24 mouse cellular contexts compared by ENCODE assay signal in genomic region chr13:99057696-99058095, GRCm38 (mm10).
A peak's percentile ranks its signal among the peaks of the same experiment; 100 is the strongest.
DNase-seq lines count a peak whose midpoint lies in the region; ATAC-seq and TF ChIP-seq lines count a peak whose summit lies in the region.
"Had no signal": no experiment of that assay in that cellular context is flagged by ENCODE, and none has a peak within 500 bp of the region (broad histone marks: within the 10 kb centered on the region; RNA-seq: fewer than 3 reads in every experiment).

No protein-coding gene starts in this region.

- H3K27me3 ChIP-seq in heart, embryonic 11.5 days (ENCODE audit: control insufficient read depth, insufficient read depth, low read length) = no peaks in the 10 kb centered on the region
- H3K27me3 ChIP-seq in liver, adult 2 months (ENCODE audit: control insufficient read depth, insufficient read depth, low read length) = no peaks in the 10 kb centered on the region
- H3K27me3 ChIP-seq in liver, embryonic 11.5 days (replicated peaks; ENCODE audit: control insufficient read depth, insufficient read depth, low read length) = no peaks in the 10 kb centered on the region
- H3K27me3 ChIP-seq in midbrain, embryonic 13.5 days = no peaks in the 10 kb centered on the region
- H3K27me3 ChIP-seq in midbrain, embryonic 16.5 days (ENCODE audit: control insufficient read depth, insufficient read depth, low read depth, low read length) = no peaks in the 10 kb centered on the region
- H3K27me3 ChIP-seq in neural tube, embryonic 15.5 days (replicated peaks) = no peaks in the 10 kb centered on the region
- H3K27me3 ChIP-seq: embryonic facial prominence, embryonic 12.5 days; kidney, embryonic 15.5 days; Patski; stomach, embryonic 15.5 days had no signal

- no peaks in the 10 kb centered on the region for H3K36me3 ChIP-seq in heart, embryonic 11.5 days (ENCODE audit: control insufficient read depth, insufficient read depth, low read length)
- H3K36me3 ChIP-seq in liver, adult 2 months (ENCODE audit: control insufficient read depth, insufficient read depth, low read length) = no peaks in the 10 kb centered on the region
- no peaks in the 10 kb centered on the region for H3K36me3 ChIP-seq in liver, embryonic 11.5 days (ENCODE audit: control insufficient read depth, insufficient read depth, low read length)
- no peaks in the 10 kb centered on the region for H3K36me3 ChIP-seq in midbrain, embryonic 13.5 days
- no peaks in the 10 kb centered on the region for H3K36me3 ChIP-seq in midbrain, embryonic 16.5 days (ENCODE audit: control insufficient read depth, insufficient read depth, low read length)
- H3K36me3 ChIP-seq in neural tube, embryonic 15.5 days = no peaks in the 10 kb centered on the region
- H3K36me3 ChIP-seq: embryonic facial prominence, embryonic 12.5 days; heart, embryonic 12.5 days; kidney, embryonic 15.5 days; stomach, embryonic 15.5 days had no signal

- no peaks in the 10 kb centered on the region for H3K79me2 ChIP-seq in liver, adult 2 months (ENCODE audit: control insufficient read depth, insufficient read depth, low read length)

- TF ChIP-seq POLR2A in liver, adult 2 months (IDR thresholded peaks at IDR 0.05; ENCODE audit: extremely low read depth, insufficient read depth, low read length) = no peak

- H3K27ac ChIP-seq in heart, embryonic 11.5 days (ENCODE audit: low read depth, low read length) = no peak overlapping the region
- no peak overlapping the region for H3K27ac ChIP-seq in liver, adult 2 months (replicated peaks; ENCODE audit: insufficient read depth, low read depth, low read length)
- H3K27ac ChIP-seq in liver, embryonic 11.5 days (ENCODE audit: low read depth, low read length) = no peak overlapping the region
- no peak overlapping the region for H3K27ac ChIP-seq in midbrain, embryonic 13.5 days
- no peak overlapping the region for H3K27ac ChIP-seq in midbrain, embryonic 16.5 days (ENCODE audit: low read length)
- H3K27ac ChIP-seq in neural tube, embryonic 15.5 days (replicated peaks) = 0 out of 2 replicates have a peak overlapping the region, but pooled peaks have one; percentile 5
- H3K27ac ChIP-seq: embryonic facial prominence, embryonic 12.5 days; kidney, embryonic 15.5 days; liver, embryonic 14.5 days; stomach, embryonic 15.5 days had no signal

- no peak overlapping the region for H3K9ac ChIP-seq in heart, embryonic 11.5 days (ENCODE audit: low read depth, low read length)
- H3K9ac ChIP-seq in liver, adult 2 months (ENCODE audit: low read depth, low read length) = no peak overlapping the region
- H3K9ac ChIP-seq in liver, embryonic 11.5 days (ENCODE audit: low read depth, low read length) = no peak overlapping the region
- H3K9ac ChIP-seq in midbrain, embryonic 13.5 days (replicated peaks) = no peak overlapping the region
- H3K9ac ChIP-seq in midbrain, embryonic 16.5 days (ENCODE audit: low read depth, low read length) = no peak overlapping the region
- H3K9ac ChIP-seq in neural tube, embryonic 15.5 days (replicated peaks) = no peak overlapping the region
- H3K9ac ChIP-seq: embryonic facial prominence, embryonic 12.5 days; heart, embryonic 12.5 days; kidney, embryonic 15.5 days; liver, embryonic 14.5 days; stomach, embryonic 15.5 days had no signal

- 70% methylated on average over 6 of the region's 6 CpGs for WGBS in heart, embryonic 11.5 days (ENCODE audit: insufficient replicate concordance)
- 72% methylated on average over 6 of the region's 6 CpGs for WGBS in liver, adult 2 months
- WGBS in liver, embryonic 11.5 days = 80% methylated on average over 6 of the region's 6 CpGs
- 94% methylated on average over 6 of the region's 6 CpGs for WGBS in midbrain, embryonic 13.5 days
- 90% methylated on average over 6 of the region's 6 CpGs for WGBS in midbrain, embryonic 16.5 days
- WGBS in neural tube, embryonic 15.5 days = 93% methylated on average over 6 of the region's 6 CpGs

- no peak for TF ChIP-seq CTCF in liver, adult 2 months (IDR thresholded peaks at IDR 0.05; ENCODE audit: low read depth, low read length)

- H3K4me1 ChIP-seq in heart, embryonic 11.5 days (ENCODE audit: control insufficient read depth, insufficient read depth, low read length) = peaks cover 11% of the 10 kb centered on the region
- no peaks in the 10 kb centered on the region for H3K4me1 ChIP-seq in liver, adult 2 months (ENCODE audit: control insufficient read depth, insufficient read depth, low read length)
- H3K4me1 ChIP-seq in liver, embryonic 11.5 days (replicated peaks; ENCODE audit: control insufficient read depth, insufficient read depth, low read length) = 0 out of 2 replicates have a peak, but pooled peaks cover 2% of the 10 kb centered on the region
- H3K4me1 ChIP-seq in midbrain, embryonic 13.5 days (replicated peaks) = peaks cover 18% of the 10 kb centered on the region
- peaks cover 4% of the 10 kb centered on the region; the same call in 1 of the 2 replicates for H3K4me1 ChIP-seq in midbrain, embryonic 16.5 days (ENCODE audit: control insufficient read depth, insufficient read depth, low read length)
- peaks cover 21% of the 10 kb centered on the region for H3K4me1 ChIP-seq in neural tube, embryonic 15.5 days
- H3K4me1 ChIP-seq: embryonic facial prominence, embryonic 12.5 days; stomach, embryonic 15.5 days had no signal

- H3K4me3 ChIP-seq in heart, embryonic 11.5 days (ENCODE audit: low read depth, low read length) = no peak overlapping the region
- H3K4me3 ChIP-seq in liver, adult 2 months (ENCODE audit: insufficient read depth, low read depth, low read length) = no peak overlapping the region
- no peak overlapping the region for H3K4me3 ChIP-seq in liver, embryonic 11.5 days (ENCODE audit: low read depth, low read length)
- H3K4me3 ChIP-seq in midbrain, embryonic 13.5 days (replicated peaks) = no peak overlapping the region
- H3K4me3 ChIP-seq in midbrain, embryonic 16.5 days (ENCODE audit: low read depth, low read length) = no peak overlapping the region
- H3K4me3 ChIP-seq in neural tube, embryonic 15.5 days (replicated peaks) = no peak overlapping the region
- H3K4me3 ChIP-seq: embryonic facial prominence, embryonic 12.5 days; heart, embryonic 12.5 days; kidney, embryonic 15.5 days; stomach, embryonic 15.5 days had no signal

- H3K4me2 ChIP-seq in heart, embryonic 11.5 days = no peak overlapping the region
- no peak overlapping the region for H3K4me2 ChIP-seq in liver, embryonic 11.5 days
- no peak overlapping the region for H3K4me2 ChIP-seq in midbrain, embryonic 13.5 days (replicated peaks)
- no peak overlapping the region for H3K4me2 ChIP-seq in midbrain, embryonic 16.5 days (ENCODE audit: low read length)
- no peak overlapping the region for H3K4me2 ChIP-seq in neural tube, embryonic 15.5 days
- H3K4me2 ChIP-seq: embryonic facial prominence, embryonic 12.5 days; heart, embryonic 12.5 days; kidney, embryonic 15.5 days; stomach, embryonic 15.5 days had no signal

- H3K9me3 ChIP-seq in heart, embryonic 11.5 days (replicated peaks; ENCODE audit: control insufficient read depth, low read length) = no peaks in the 10 kb centered on the region
- no peaks in the 10 kb centered on the region for H3K9me3 ChIP-seq in liver, embryonic 11.5 days (ENCODE audit: control insufficient read depth, low read length)
- H3K9me3 ChIP-seq in midbrain, embryonic 13.5 days = no peaks in the 10 kb centered on the region
- no peaks in the 10 kb centered on the region for H3K9me3 ChIP-seq in midbrain, embryonic 16.5 days (replicated peaks; ENCODE audit: control insufficient read depth, low read length, poor library complexity, severe bottlenecking)
- H3K9me3 ChIP-seq in neural tube, embryonic 15.5 days (replicated peaks) = no peaks in the 10 kb centered on the region
- H3K9me3 ChIP-seq: embryonic facial prominence, embryonic 12.5 days; heart, embryonic 12.5 days; kidney, embryonic 15.5 days; stomach, embryonic 15.5 days had no signal

- peak; percentile 85 for DNase-seq in heart, adult 11 months
- DNase-seq in liver, adult 2 months (ENCODE audit: extremely low read depth, low read depth, low spot score) = peak; percentile 14
- no peak for DNase-seq in liver, embryonic 11.5 days (ENCODE audit: low spot score)
- DNase-seq in urinary bladder, postnatal 36 days (ENCODE audit: low spot score in 2 of 2) = no peak
- DNase-seq: adrenal gland, postnatal 25 days; cerebellum, adult 11-12 months; cerebellum, adult 9-11 months; embryo, embryonic 11 days; kidney, adult 18-20 months; kidney, postnatal 25 days; left cerebral cortex, postnatal 4 days; lung, adult 2 months; right cerebral cortex, postnatal 25 days had no signal

- no peak for ATAC-seq in heart, embryonic 11.5 days (replicated peaks; ENCODE audit: insufficient number of reproducible peaks, low FRiP score, low TSS enrichment)
- ATAC-seq in liver, embryonic 11.5 days (replicated peaks; ENCODE audit: low FRiP score) = no peak
- ATAC-seq in midbrain, embryonic 13.5 days = 0 out of 2 replicates have a peak, but pooled peaks have one; percentile 14
- no peak for ATAC-seq in midbrain, embryonic 16.5 days
- no peak for ATAC-seq in neural tube, embryonic 15.5 days (ENCODE audit: low FRiP score)
- ATAC-seq: forebrain, embryonic 14.5 days had no signal

Comparison
In these comparisons a context has a peak if more than half of its experiments do, and no peak if none do; other contexts are left out.
1. DNase-seq: peak in heart, adult 11 months (single experiment) and liver, adult 2 months (single experiment); none in liver, embryonic 11.5 days (single experiment) and urinary bladder, postnatal 36 days (0 of 2).